Mouse (Mus musculus): ENCODE measurements around the gene Sulf2. TPM values are rescaled to one million over a fixed set of nuclear protein-coding genes. Genes with fewer than 3 reads are reported as not detected.
A peak's percentile ranks its signal among the peaks of the same experiment; 100 is the strongest.

Sulf2 gene
- polyA plus RNA-seq, 1 experiment from 2014 or later: 33.2 TPM

GRCm38 (mm10) chr2:166042542-166042941 lies 112.9 kb downstream of the Sulf2 start:
- DNase-seq (ENCODE audit: low spot score) (no peak), ATAC-seq (no peak)
- Histone ChIP-seq H3K4me3 (ENCODE audit: low read depth, low read length) (no peak overlapping the region), H3K9me3 (replicated peaks; ENCODE audit: control insufficient read depth, low read length) (no peaks in the 10 kb centered on the region), H3K4me1 (ENCODE audit: control insufficient read depth, insufficient read depth, low read length) (peaks cover 4% of the 10 kb centered on the region; the same call in 1 of the 2 replicates), H3K9ac (ENCODE audit: low read length) (no peak overlapping the region), H3K27me3 (replicated peaks; ENCODE audit: control insufficient read depth, insufficient read depth, low read length) (no peaks in the 10 kb centered on the region), H3K36me3 (ENCODE audit: control insufficient read depth, insufficient read depth, low read length) (peaks cover 5% of the 10 kb centered on the region; the same call in 1 of the 2 replicates), H3K27ac (ENCODE audit: low read depth, low read length) (no peak overlapping the region), H3K4me2 (ENCODE audit: low read length) (no peak overlapping the region)
- WGBS: 100% methylated on average over 1 of the region's 1 CpGs

- DNase-seq (ENCODE audit: low spot score): no peak
- no peaks in the 10 kb centered on the region for H3K27me3 ChIP-seq (replicated peaks; ENCODE audit: control insufficient read depth, insufficient read depth, low read length)
- H3K27ac ChIP-seq (ENCODE audit: low read depth, low read length): no peak overlapping the region
- 90% methylated on average over 4 of the region's 4 CpGs for WGBS
- H3K4me2 ChIP-seq (ENCODE audit: low read length): no peak overlapping the region
- H3K9me3 ChIP-seq (replicated peaks; ENCODE audit: control insufficient read depth, low read length): no peaks in the 10 kb centered on the region
- H3K4me3 ChIP-seq (ENCODE audit: low read depth, low read length): no peak overlapping the region
- no peak overlapping the region for H3K9ac ChIP-seq (ENCODE audit: low read length)
- H3K4me1 ChIP-seq (ENCODE audit: control insufficient read depth, insufficient read depth, low read length): peaks cover 4% of the 10 kb centered on the region; the same call in 1 of the 2 replicates
- no peak for ATAC-seq
- no peaks in the 10 kb centered on the region for H3K36me3 ChIP-seq (ENCODE audit: control insufficient read depth, insufficient read depth, low read length)
Measured at GRCm38 (mm10) chr2:166039681-166040080, 115.8 kb downstream of the Sulf2 start.

GRCm38 (mm10) chr2:166035725-166036124 lies 119.7 kb downstream of the Sulf2 start:
- Histone ChIP-seq H3K27me3 (replicated peaks; ENCODE audit: control insufficient read depth, insufficient read depth, low read length) (no peaks in the 10 kb centered on the region), H3K4me2 (ENCODE audit: low read length) (no peak overlapping the region), H3K9ac (ENCODE audit: low read length) (no peak overlapping the region), H3K9me3 (replicated peaks; ENCODE audit: control insufficient read depth, low read length) (no peaks in the 10 kb centered on the region), H3K4me1 (ENCODE audit: control insufficient read depth, insufficient read depth, low read length) (peaks cover 10% of the 10 kb centered on the region), H3K36me3 (ENCODE audit: control insufficient read depth, insufficient read depth, low read length) (no peaks in the 10 kb centered on the region), H3K4me3 (ENCODE audit: low read depth, low read length) (no peak overlapping the region), H3K27ac (ENCODE audit: low read depth, low read length) (no peak overlapping the region)
- 49% methylated on average over 3 of the region's 3 CpGs for WGBS
- ATAC-seq (no peak), DNase-seq (ENCODE audit: low spot score) (peak; percentile 24)

DNA sequence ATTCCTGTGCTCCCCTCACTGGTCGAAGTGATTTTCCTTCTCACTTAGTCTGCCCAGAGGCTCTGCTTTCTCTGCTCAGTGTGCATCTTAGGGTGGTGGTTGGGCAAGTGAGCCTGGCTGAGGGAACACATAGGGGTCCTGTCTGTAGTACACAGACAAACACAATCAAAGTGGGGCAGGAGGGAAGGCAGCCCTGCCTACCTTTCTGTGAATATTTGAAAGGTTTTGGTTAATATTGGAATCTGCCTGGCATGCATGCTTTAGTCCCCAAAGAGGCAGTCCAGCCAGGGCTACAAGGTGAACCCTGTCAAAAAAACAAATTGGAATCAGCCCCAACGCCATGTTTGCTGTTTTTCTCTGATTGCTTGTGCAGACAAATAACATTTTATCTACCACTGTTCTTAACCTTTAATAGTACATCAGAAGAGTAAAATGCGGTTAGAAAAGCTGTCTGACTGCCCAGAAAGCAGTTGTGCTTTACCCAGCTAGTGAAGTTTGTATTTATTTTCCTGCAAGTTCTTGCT lies 120.4 kb downstream of the Sulf2 start:
- no peak for DNase-seq (ENCODE audit: low spot score)

DNA sequence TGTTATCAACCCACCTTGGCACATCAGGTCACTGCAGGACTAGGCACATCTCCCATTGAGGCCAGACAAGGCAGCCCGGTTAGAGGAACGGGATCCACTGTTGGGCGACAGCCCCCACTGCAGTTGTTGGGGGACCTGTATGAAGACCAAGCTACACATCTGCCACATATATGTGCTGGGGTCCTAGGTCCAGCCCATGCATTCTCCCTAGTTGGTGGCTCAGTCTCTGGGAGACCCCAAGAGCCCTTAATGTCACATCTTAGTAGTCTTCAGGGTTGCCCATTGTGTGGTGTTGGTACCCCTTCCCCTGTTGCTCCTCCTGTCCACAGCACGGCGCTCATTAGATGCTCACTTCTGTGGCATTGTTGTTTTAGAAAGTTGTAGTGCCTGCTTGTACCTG lies 122.8 kb downstream of the Sulf2 start:
- Histone ChIP-seq H3K4me2 (ENCODE audit: low read length) (no peak overlapping the region), H3K9ac (ENCODE audit: low read length) (no peak overlapping the region), H3K36me3 (ENCODE audit: control insufficient read depth, insufficient read depth, low read length) (no peaks in the 10 kb centered on the region), H3K27me3 (replicated peaks; ENCODE audit: control insufficient read depth, insufficient read depth, low read length) (no peaks in the 10 kb centered on the region), H3K9me3 (replicated peaks; ENCODE audit: control insufficient read depth, low read length) (no peaks in the 10 kb centered on the region), H3K4me1 (ENCODE audit: control insufficient read depth, insufficient read depth, low read length) (peaks cover 19% of the 10 kb centered on the region), H3K4me3 (ENCODE audit: low read depth, low read length) (no peak overlapping the region), H3K27ac (ENCODE audit: low read depth, low read length) (no peak overlapping the region)
- no peak for ATAC-seq
- DNase-seq (ENCODE audit: low spot score): no peak
- WGBS: 86% methylated on average over 5 of the region's 5 CpGs

More for the DNA sequence above, 120.4 kb downstream of the Sulf2 start:
- Histone ChIP-seq H3K27ac (ENCODE audit: low read depth, low read length) (no peak overlapping the region), H3K4me3 (ENCODE audit: low read depth, low read length) (no peak overlapping the region), H3K4me2 (ENCODE audit: low read length) (no peak overlapping the region), H3K4me1 (ENCODE audit: control insufficient read depth, insufficient read depth, low read length) (peaks cover 16% of the 10 kb centered on the region), H3K27me3 (replicated peaks; ENCODE audit: control insufficient read depth, insufficient read depth, low read length) (no peaks in the 10 kb centered on the region), H3K36me3 (ENCODE audit: control insufficient read depth, insufficient read depth, low read length) (no peaks in the 10 kb centered on the region), H3K9ac (ENCODE audit: low read length) (no peak overlapping the region), H3K9me3 (replicated peaks; ENCODE audit: control insufficient read depth, low read length) (no peaks in the 10 kb centered on the region)
- 80% methylated on average over 3 of the region's 3 CpGs for WGBS
- no peak for ATAC-seq

DNA sequence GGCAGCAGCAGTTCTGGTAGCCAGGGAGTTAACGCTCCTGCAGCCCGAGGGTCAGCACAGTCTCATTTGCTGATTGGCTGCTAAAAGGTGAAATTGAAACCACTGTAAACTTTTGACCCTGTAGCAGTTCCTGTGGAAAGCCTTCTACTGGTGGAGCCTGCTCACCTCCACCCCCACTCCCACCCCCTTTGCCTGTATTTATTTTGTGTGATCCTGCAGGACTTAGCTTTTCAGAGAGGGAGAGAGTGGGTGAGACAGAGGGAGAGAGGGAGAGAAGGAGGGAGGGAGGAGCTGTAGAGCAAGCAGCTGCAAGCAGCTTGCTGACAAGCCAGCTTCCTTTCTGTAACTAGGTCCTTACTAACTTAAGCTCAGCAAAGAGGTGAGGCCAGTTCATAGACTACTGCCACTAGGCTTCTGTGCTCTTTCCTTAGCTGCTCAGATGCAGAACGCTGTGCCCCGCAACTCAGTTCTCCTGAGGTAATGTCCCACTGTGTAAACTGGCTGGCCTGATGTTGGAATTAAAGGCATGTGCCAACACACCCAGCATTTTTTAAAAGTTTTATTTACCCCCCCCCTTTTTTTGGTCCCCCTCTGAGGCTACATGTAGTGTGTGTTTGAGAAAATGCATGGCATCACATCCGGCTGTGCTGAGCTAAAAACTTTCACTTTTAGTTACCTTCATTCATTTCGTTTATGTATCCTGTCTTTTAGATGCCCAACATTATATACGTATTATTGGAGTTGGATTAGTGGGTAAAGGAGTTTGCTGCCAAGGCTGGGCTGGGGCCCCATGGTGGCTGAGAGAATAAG lies 124.1 kb downstream of the Sulf2 start:
- Histone ChIP-seq H3K36me3 (ENCODE audit: control insufficient read depth, insufficient read depth, low read length) (no peaks in the 10 kb centered on the region), H3K27me3 (replicated peaks; ENCODE audit: control insufficient read depth, insufficient read depth, low read length) (no peaks in the 10 kb centered on the region), H3K27ac (ENCODE audit: low read depth, low read length) (no peak overlapping the region), H3K4me3 (ENCODE audit: low read depth, low read length) (no peak overlapping the region), H3K9ac (ENCODE audit: low read length) (peak overlapping the region; percentile 22; the same call in 1 of the 2 replicates), H3K4me2 (ENCODE audit: low read length) (peak overlapping the region; percentile 3; the same call in 1 of the 2 replicates), H3K4me1 (ENCODE audit: control insufficient read depth, insufficient read depth, low read length) (peaks cover 19% of the 10 kb centered on the region), H3K9me3 (replicated peaks; ENCODE audit: control insufficient read depth, low read length) (no peaks in the 10 kb centered on the region)
- ATAC-seq: peak; percentile 50
- 32% methylated on average over 7 of the region's 7 CpGs for WGBS
- peak; percentile 50 for DNase-seq (ENCODE audit: low spot score)

DNA sequence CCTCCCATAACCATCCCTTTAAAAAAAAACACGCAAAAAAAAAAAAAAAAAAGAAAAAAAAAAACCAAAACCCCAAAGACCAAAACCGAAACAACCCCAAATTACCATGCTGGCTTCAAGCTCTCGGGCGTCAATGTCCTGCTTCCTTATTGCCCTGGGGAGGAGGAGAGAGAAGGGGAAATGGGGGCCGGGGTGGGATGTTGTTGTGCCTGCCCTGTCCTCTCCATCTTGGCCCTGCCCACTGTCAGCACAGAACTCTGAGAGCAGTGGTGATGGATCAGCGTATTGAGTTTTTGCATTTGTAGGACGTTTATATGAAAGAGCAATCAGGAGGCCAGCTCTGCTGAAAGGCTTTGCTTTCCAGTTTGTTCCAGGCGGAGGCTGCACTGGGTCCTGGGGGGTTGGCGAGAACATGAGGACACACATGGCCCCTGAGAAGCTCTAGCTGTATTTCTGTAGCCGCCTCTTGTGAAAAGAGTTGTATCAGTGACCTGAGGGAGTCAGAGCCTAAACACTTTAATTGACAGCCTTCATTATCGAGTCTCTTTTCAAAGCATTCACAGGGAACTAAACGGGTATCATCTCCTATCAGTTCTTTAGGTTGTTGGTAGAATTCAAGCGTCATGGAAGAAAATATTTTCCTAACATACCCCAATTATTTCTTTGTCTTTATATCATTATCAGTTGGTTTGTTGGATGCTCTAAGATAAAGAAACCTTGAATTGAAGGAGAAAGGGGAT lies 125.0 kb downstream of the Sulf2 start:
- 0 out of 2 replicates have a peak overlapping the region, but pooled peaks have one; percentile 31 for H3K27ac ChIP-seq (ENCODE audit: low read depth, low read length)
- no peak overlapping the region for H3K4me3 ChIP-seq (ENCODE audit: low read depth, low read length)
- no peak for DNase-seq (ENCODE audit: low spot score)
- H3K4me2 ChIP-seq (ENCODE audit: low read length): peak overlapping the region; percentile 3; the same call in 1 of the 2 replicates
- H3K4me1 ChIP-seq (ENCODE audit: control insufficient read depth, insufficient read depth, low read length): peaks cover 19% of the 10 kb centered on the region
- H3K27me3 ChIP-seq (replicated peaks; ENCODE audit: control insufficient read depth, insufficient read depth, low read length): no peaks in the 10 kb centered on the region
- peak overlapping the region; percentile 22; the same call in 1 of the 2 replicates for H3K9ac ChIP-seq (ENCODE audit: low read length)
- no peaks in the 10 kb centered on the region for H3K36me3 ChIP-seq (ENCODE audit: control insufficient read depth, insufficient read depth, low read length)
- no peak for ATAC-seq
- 16% methylated on average over 13 of the region's 13 CpGs for WGBS
- no peaks in the 10 kb centered on the region for H3K9me3 ChIP-seq (replicated peaks; ENCODE audit: control insufficient read depth, low read length)

- H3K4me1 ChIP-seq (ENCODE audit: control insufficient read depth, insufficient read depth, low read length): peaks cover 23% of the 10 kb centered on the region
- no peaks in the 10 kb centered on the region for H3K36me3 ChIP-seq (ENCODE audit: control insufficient read depth, insufficient read depth, low read length)
- H3K27ac ChIP-seq (ENCODE audit: low read depth, low read length): peak overlapping the region; percentile 41; the same call in 1 of the 2 replicates
- H3K4me3 ChIP-seq (ENCODE audit: low read depth, low read length): no peak overlapping the region
- 62% methylated on average over 4 of the region's 4 CpGs for WGBS
- H3K9me3 ChIP-seq (replicated peaks; ENCODE audit: control insufficient read depth, low read length): no peaks in the 10 kb centered on the region
- ATAC-seq (no peak), DNase-seq (ENCODE audit: low spot score) (peak; percentile 52)
- no peak overlapping the region for H3K4me2 ChIP-seq (ENCODE audit: low read length)
- no peak overlapping the region for H3K9ac ChIP-seq (ENCODE audit: low read length)
- no peaks in the 10 kb centered on the region for H3K27me3 ChIP-seq (replicated peaks; ENCODE audit: control insufficient read depth, insufficient read depth, low read length)
Measured at GRCm38 (mm10) chr2:166029232-166029631, 126.2 kb downstream of the Sulf2 start.

Measured in forebrain, embryonic 14.5 days (tissue).